Mouse (Mus musculus) urinary bladder, adult 2 months (tissue): ENCODE results near the gene Gm10665. TPM values are rescaled to one million over a fixed set of nuclear protein-coding genes. Genes with fewer than 3 reads are reported as not detected.
"Not testable (repeated sequence)": the region's sequence is repeated elsewhere in the genome, so short reads cannot be mapped to it uniquely, and the experiment has no call there.

ENCODE experiments used
- DNase-seq: peaks from one replicate; pipeline ENCODE4 v3.0.0; 2022; ENCODE audit warnings: low spot score
- polyA plus RNA-seq: library from polyadenylated mRNA; depleted of rRNA; stranded (reverse); fragments of >200 nt; gene quantifications from 2 replicates; pipeline ENCODE4 v1.2.3, GENCODE M21; 2012; rRNA removed

The Gm10665 gene
- not detected in 2 replicates for polyA plus RNA-seq

- not testable (repeated sequence) for DNase-seq
Measured at GRCm38 (mm10) chr7:22463975-22464374, at the start of gene Gm10665. Gene Gm10665, minus strand, starts transcription at chr7:22464075.

GRCm38 (mm10) chr7:22499578-22499977 lies 35.7 kb upstream of the Gm10665 start, which contains the start of gene Vmn1r151:
Gene Vmn1r151, minus strand, starts transcription at chr7:22499678.
- DNase-seq = not testable (repeated sequence)

GRCm38 (mm10) chr7:22438129-22438528 lies 25.7 kb downstream of the Gm10665 start, which contains the start of gene Vmn1r149:
Gene Vmn1r149, minus strand, starts transcription at chr7:22438229.
- not testable (repeated sequence) for DNase-seq

- not testable (repeated sequence) for DNase-seq
Measured at GRCm38 (mm10) chr7:22413283-22413682, 50.6 kb downstream of the Gm10665 start, which contains the start of gene Vmn1r148. Gene Vmn1r148, plus strand, starts transcription at chr7:22413583.

Other genes starting within 250 kb of the Gm10665 start
- not detected in 2 replicates for gene Gm8453, start 234.6 kb downstream of the Gm10665 start, polyA plus RNA-seq
- gene Gm4187, start 134.4 kb downstream of the Gm10665 start, polyA plus RNA-seq = not detected in 2 replicates
- not detected in 2 replicates for gene Gm8660, start 93.0 kb downstream of the Gm10665 start, polyA plus RNA-seq
- not detected in 2 replicates for gene Vmn1r148, start 50.5 kb downstream of the Gm10665 start, polyA plus RNA-seq
- gene Vmn1r149, start 25.8 kb downstream of the Gm10665 start, polyA plus RNA-seq = not detected in 2 replicates
- gene Vmn1r151, start 35.6 kb upstream of the Gm10665 start, polyA plus RNA-seq = not detected in 2 replicates
- gene Vmn1r152, start 58.9 kb upstream of the Gm10665 start, polyA plus RNA-seq = not detected in 2 replicates
- gene Gm8677, start 70.8 kb upstream of the Gm10665 start, polyA plus RNA-seq = not detected in 2 replicates
- gene Gm4201, start 101.3 kb upstream of the Gm10665 start, polyA plus RNA-seq = not detected in 2 replicates
- not detected in 2 replicates for gene Gm4565, start 124.1 kb upstream of the Gm10665 start, polyA plus RNA-seq
- not detected in 2 replicates for gene Vmn1r155, start 193.9 kb upstream of the Gm10665 start, polyA plus RNA-seq
- gene Gm8693, start 228.2 kb upstream of the Gm10665 start, polyA plus RNA-seq = not detected in 2 replicates